8 mouse cellular contexts compared by ENCODE assay signal in the genomic region with DNA sequence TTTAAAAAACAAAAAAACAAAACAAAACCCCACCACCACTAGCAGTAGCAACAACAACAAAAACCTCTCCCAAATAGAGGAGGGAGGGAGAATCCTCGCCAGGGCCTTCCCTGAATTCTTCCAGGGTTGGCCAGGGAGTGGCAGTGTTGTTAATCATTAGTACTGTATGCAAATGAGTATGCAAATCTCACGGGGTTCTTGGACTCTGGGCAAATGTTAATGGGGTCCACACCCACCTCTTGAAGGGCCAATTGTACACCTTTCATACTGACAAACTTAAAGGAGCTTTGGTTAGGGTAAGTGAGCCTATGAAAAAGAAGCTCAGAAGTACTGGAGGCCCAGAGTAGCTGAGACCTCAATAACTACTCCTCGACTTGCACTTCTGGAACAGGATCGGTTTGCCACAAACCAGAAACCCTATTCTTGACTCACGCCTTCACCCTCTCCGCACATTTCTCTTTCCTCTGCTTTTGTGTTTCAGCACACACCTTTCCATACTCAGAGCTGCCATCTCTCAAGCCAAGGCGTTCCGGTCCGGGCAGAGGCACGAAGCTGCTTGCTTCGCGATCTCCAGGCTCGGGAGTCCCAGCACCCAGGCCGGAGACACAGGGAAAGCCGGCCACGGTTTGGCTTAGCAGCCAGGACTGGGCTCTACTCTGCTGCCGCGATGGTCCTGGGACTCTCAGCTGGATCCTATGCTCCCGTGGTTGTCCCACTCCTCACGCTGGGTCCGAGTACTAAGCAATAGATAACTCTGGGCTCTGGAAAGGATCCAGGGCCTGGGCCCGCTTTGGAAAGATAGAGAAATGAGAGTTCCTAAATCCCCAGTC. TPM values are rescaled to one million over a fixed set of nuclear protein-coding genes. Genes with fewer than 3 reads are reported as not detected.
DNase-seq lines count a peak whose midpoint lies in the region; ATAC-seq and TF ChIP-seq lines count a peak whose summit lies in the region.

No protein-coding gene starts in this region.

- H3K27ac ChIP-seq in forebrain, embryonic 12.5 days: 0 out of 2 replicates have a peak overlapping the region, but pooled peaks have one; percentile 42
- H3K27ac ChIP-seq in hindbrain, embryonic 11.5 days (ENCODE audit: low read depth, low read length): no peak overlapping the region
- peak overlapping the region; percentile 62 for H3K27ac ChIP-seq in stomach, embryonic 15.5 days

- ATAC-seq in forebrain, embryonic 12.5 days (ENCODE audit: low FRiP score): peak; percentile 33; the same call in 1 of the 2 replicates
- peak; percentile 31; the same call in 1 of the 2 replicates for ATAC-seq in hindbrain, embryonic 11.5 days (ENCODE audit: low FRiP score)
- ATAC-seq in megakaryocyte-erythroid progenitor cell, adult 5-6 weeks (replicated peaks; ENCODE audit: low FRiP score, low TSS enrichment, poor library complexity, severe bottlenecking): peak; percentile 46
- no peak for ATAC-seq in stomach, embryonic 15.5 days (ENCODE audit: insufficient read depth, low FRiP score, low read depth)

- TF ChIP-seq POLR2A in brain, embryonic 14.5 days (IDR thresholded peaks at IDR 0.05; ENCODE audit: borderline replicate concordance, extremely low read depth, insufficient read depth, insufficient read length, poor library complexity, severe bottlenecking): no peak

- TF ChIP-seq CTCF in brain, embryonic 14.5 days (IDR thresholded peaks at IDR 0.05; ENCODE audit: borderline replicate concordance, extremely low read depth, insufficient read depth, insufficient read length): peak; percentile 67; the same call in 1 of the 2 replicates

- no peaks in the 10 kb centered on the region for H3K36me3 ChIP-seq in forebrain, embryonic 12.5 days (replicated peaks)
- H3K36me3 ChIP-seq in hindbrain, embryonic 11.5 days (ENCODE audit: control insufficient read depth, insufficient read depth, low read length): no peaks in the 10 kb centered on the region
- H3K36me3 ChIP-seq in stomach, embryonic 15.5 days: no peaks in the 10 kb centered on the region

- DNase-seq in ES-CJ7 (ENCODE audit: low read depth, low spot score): peak; percentile 86
- peak; percentile 81 for DNase-seq in brain, embryonic 14.5 days (ENCODE audit: low read depth)
- peak; percentile 62 for DNase-seq in hindbrain, embryonic 11.5 days (ENCODE audit: low spot score)
- DNase-seq in layer of hippocampus, postnatal 14 days (ENCODE audit: low spot score in 2 of 2): peak; percentile 71 to 77
- no peak for DNase-seq in thymus, postnatal 0 days (ENCODE audit: low spot score)

- H3K27me3 ChIP-seq in forebrain, embryonic 12.5 days: peaks cover 74% of the 10 kb centered on the region
- H3K27me3 ChIP-seq in hindbrain, embryonic 11.5 days (ENCODE audit: control insufficient read depth, insufficient read depth, low read length): peaks cover 14% of the 10 kb centered on the region
- H3K27me3 ChIP-seq in stomach, embryonic 15.5 days (replicated peaks): peaks cover 16% of the 10 kb centered on the region

- peak overlapping the region; percentile 99 for H3K4me2 ChIP-seq in forebrain, embryonic 12.5 days
- H3K4me2 ChIP-seq in hindbrain, embryonic 11.5 days (replicated peaks; ENCODE audit: low read depth, low read length): peak overlapping the region; percentile 100
- H3K4me2 ChIP-seq in stomach, embryonic 15.5 days: peak overlapping the region; percentile 98

- H3K9me3 ChIP-seq in forebrain, embryonic 12.5 days: no peaks in the 10 kb centered on the region
- H3K9me3 ChIP-seq in hindbrain, embryonic 11.5 days (ENCODE audit: control insufficient read depth, low read length): no peaks in the 10 kb centered on the region
- H3K9me3 ChIP-seq in stomach, embryonic 15.5 days: no peaks in the 10 kb centered on the region

- peaks cover 26% of the 10 kb centered on the region for H3K4me1 ChIP-seq in forebrain, embryonic 12.5 days
- peaks cover 3% of the 10 kb centered on the region; the same call in 1 of the 2 replicates for H3K4me1 ChIP-seq in hindbrain, embryonic 11.5 days (replicated peaks; ENCODE audit: control insufficient read depth, insufficient read depth, low read length)
- peaks cover 14% of the 10 kb centered on the region for H3K4me1 ChIP-seq in stomach, embryonic 15.5 days

- WGBS in forebrain, embryonic 12.5 days: under 1% methylated on average over 22 of the region's 22 CpGs
- 2% methylated on average over 22 of the region's 22 CpGs for WGBS in hindbrain, embryonic 11.5 days
- WGBS in stomach, embryonic 15.5 days: 6% methylated on average over 22 of the region's 22 CpGs

- peak overlapping the region; percentile 38; the same call in 1 of the 2 replicates for H3K9ac ChIP-seq in forebrain, embryonic 12.5 days
- no peak overlapping the region; the same call in 1 of the 2 replicates for H3K9ac ChIP-seq in hindbrain, embryonic 11.5 days (ENCODE audit: low read depth, low read length)
- peak overlapping the region; percentile 3; the same call in 1 of the 2 replicates for H3K9ac ChIP-seq in stomach, embryonic 15.5 days

- H3K4me3 ChIP-seq in forebrain, embryonic 12.5 days (replicated peaks): peak overlapping the region; percentile 73
- H3K4me3 ChIP-seq in hindbrain, embryonic 11.5 days (ENCODE audit: low read depth, low read length): 0 out of 2 replicates have a peak overlapping the region, but pooled peaks have one; percentile 45
- H3K4me3 ChIP-seq in stomach, embryonic 15.5 days (replicated peaks): peak overlapping the region; percentile 63

RNA-seq across cellular contexts. Expression of a gene that starts 1.3 kb away (rescaled TPM):
- 19.2 and 32.0 TPM in 2 replicates for polyA plus RNA-seq in brain, embryonic 14.5 days (2012; rRNA removed)
- 3.5 and 3.7 TPM in 2 replicates for polyA plus RNA-seq in forebrain, embryonic 12.5 days (2016; fragmentation: Nextera tagmentation; extraction: Ambion mirVana)
- polyA plus RNA-seq in hindbrain, embryonic 11.5 days (2014; fragmentation: Nextera tagmentation; extraction: Ambion mirVana): 2.5 and 3.0 TPM in 2 replicates
- total RNA-seq in layer of hippocampus, postnatal 14 days (2021): 10 to 100 TPM; 46.4 to 49.8 TPM
- not detected in 2 replicates for total RNA-seq in megakaryocyte-erythroid progenitor cell, adult 5-6 weeks (2014; fragmentation: Nextera tagmentation)
- not detected in 2 replicates for total RNA-seq in megakaryocyte-erythroid progenitor cell, adult 5-6 weeks (2017)
- polyA plus RNA-seq in stomach, embryonic 15.5 days (2015; fragmentation: Nextera tagmentation; extraction: Ambion mirVana): 6.2 and 6.8 TPM in 2 replicates
- polyA plus RNA-seq in thymus, postnatal 0 days (2015; fragmentation: Nextera tagmentation; extraction: Ambion mirVana): 0.05 TPM in 2 replicates
